Mouse (Mus musculus) hindbrain, embryonic 14.5 days (tissue): ENCODE results near the gene Fam83e. TPM values are rescaled to one million over a fixed set of nuclear protein-coding genes. Genes with fewer than 3 reads are reported as not detected.

Experiments
- ATAC-seq: fragments of 200-750 bp; cut with Nextera tagmentation; 2 replicates; pipeline ENCODE4 v1.8.0; 2017; ENCODE audit warnings: moderate number of reproducible peaks, mild to moderate bottlenecking, moderate TSS enrichment, moderate library complexity; ENCODE audit not compliant: low FRiP score
- DNase-seq: peaks from one replicate; pipeline ENCODE4 v3.0.0-alpha.2; 2015; ENCODE audit warnings: low spot score
- H3K27ac ChIP-seq: fragments of 300-500 bp; sonication (generic); 2 replicates; pipeline ENCODE4 v1.5.1; 2014; ENCODE audit warnings: mild to moderate bottlenecking, moderate library complexity
- H3K27me3 ChIP-seq: fragments of 300-500 bp; sonication (generic); 2 replicates; pipeline ENCODE4 v1.6.1; 2014; ENCODE audit warnings: mild to moderate bottlenecking, low read length, mixed read lengths; ENCODE audit not compliant: control insufficient read depth, insufficient read depth
- H3K36me3 ChIP-seq: fragments of 300-500 bp; sonication (generic); replicated peaks from 2 replicates; pipeline ENCODE4 v1.6.1; 2014; ENCODE audit not compliant: control insufficient read depth, insufficient read depth
- H3K4me1 ChIP-seq: fragments of 300-500 bp; sonication (generic); replicated peaks from 2 replicates; pipeline ENCODE4 v1.6.1; 2014; ENCODE audit warnings: antibody characterized with exemption, low read length, mixed read lengths; ENCODE audit not compliant: control insufficient read depth, insufficient read depth
- H3K4me2 ChIP-seq: fragments of 300-500 bp; sonication (generic); replicated peaks from 2 replicates; pipeline ENCODE4 v1.6.1; 2014; ENCODE audit warnings: mild to moderate bottlenecking, moderate library complexity
- H3K4me3 ChIP-seq: fragments of 300-500 bp; sonication (generic); replicated peaks from 2 replicates; pipeline ENCODE4 v1.5.1; 2014; ENCODE audit warnings: mild to moderate bottlenecking, low read length
- H3K9ac ChIP-seq: fragments of 300-500 bp; sonication (generic); 2 replicates; pipeline ENCODE4 v1.6.1; 2014
- H3K9me3 ChIP-seq: fragments of 300-500 bp; sonication (generic); 2 replicates; pipeline ENCODE4 v1.6.1; 2016; ENCODE audit warnings: low read length; ENCODE audit not compliant: control insufficient read depth
- WGBS: fragments of 180-500 bp; shearing (Covaris S2); extraction: QIAGEN DNeasy Blood & Tissue Kit; methylation state at CpG from one replicate; pipeline ENCODE4 v1.1.7; 2014; 5-methylcytosine and 5-hydroxymethylcytosine counted together
- polyA plus RNA-seq: library from polyadenylated mRNA; unstranded; fragments of >200 nt; fragmentation: Nextera tagmentation; extraction: Ambion mirVana; gene quantifications from 2 replicates; pipeline ENCODE4 v1.2.1, GENCODE M21; 2014

Fam83e gene
- polyA plus RNA-seq, 1 experiment from 2014 or later, result 0.17 TPM

DNA sequence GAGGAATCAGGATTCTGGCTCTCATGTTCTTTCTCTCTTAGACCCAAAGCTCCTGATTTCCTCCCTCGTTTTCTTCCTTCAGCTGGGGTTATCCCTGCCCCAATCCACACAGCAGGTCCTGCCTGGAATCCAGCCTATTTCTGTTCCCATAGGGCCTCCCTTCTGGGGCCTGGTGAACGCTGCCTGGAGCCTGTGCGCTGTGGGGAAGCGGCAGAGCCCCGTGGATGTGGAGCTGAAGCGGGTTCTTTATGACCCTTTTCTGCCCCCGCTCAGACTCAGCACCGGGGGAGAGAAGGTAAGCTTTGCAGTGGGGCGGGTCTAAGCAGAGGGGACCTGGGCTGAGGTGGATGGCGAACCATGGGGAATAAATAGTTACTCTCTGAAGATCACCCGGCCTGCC lies 19.9 kb upstream of the Fam83e start:
- H3K9ac ChIP-seq, result peak overlapping the region; percentile 31
- peaks cover 13% of the 10 kb centered on the region for H3K27me3 ChIP-seq
- no peaks in the 10 kb centered on the region for H3K36me3 ChIP-seq
- ATAC-seq, result no peak
- peak overlapping the region; percentile 91 for H3K4me2 ChIP-seq
- no peaks in the 10 kb centered on the region for H3K9me3 ChIP-seq
- peak overlapping the region; percentile 53 for H3K4me3 ChIP-seq
- 29% methylated on average over 11 of the region's 11 CpGs for WGBS
- no peak for DNase-seq
- H3K27ac ChIP-seq, result 0 out of 2 replicates have a peak overlapping the region, but pooled peaks have one; percentile 7
- peaks cover 28% of the 10 kb centered on the region for H3K4me1 ChIP-seq

- peak overlapping the region; percentile 53; the same call in 1 of the 2 replicates for H3K4me3 ChIP-seq
- no peak overlapping the region for H3K9ac ChIP-seq
- no peaks in the 10 kb centered on the region for H3K9me3 ChIP-seq
- no peaks in the 10 kb centered on the region for H3K36me3 ChIP-seq
- peaks cover 33% of the 10 kb centered on the region for H3K4me1 ChIP-seq
- no peak overlapping the region for H3K27ac ChIP-seq
- H3K27me3 ChIP-seq, result peaks cover 13% of the 10 kb centered on the region
- WGBS, result 84% methylated on average over 11 of the region's 11 CpGs
- H3K4me2 ChIP-seq, result peak overlapping the region; percentile 91
- no peak for ATAC-seq
- no peak for DNase-seq
Measured at GRCm38 (mm10) chr7:45701607-45702006, 19.4 kb upstream of the Fam83e start.

- no peak overlapping the region for H3K4me2 ChIP-seq
Measured at GRCm38 (mm10) chr7:45702316-45702715, 18.7 kb upstream of the Fam83e start.

DNA sequence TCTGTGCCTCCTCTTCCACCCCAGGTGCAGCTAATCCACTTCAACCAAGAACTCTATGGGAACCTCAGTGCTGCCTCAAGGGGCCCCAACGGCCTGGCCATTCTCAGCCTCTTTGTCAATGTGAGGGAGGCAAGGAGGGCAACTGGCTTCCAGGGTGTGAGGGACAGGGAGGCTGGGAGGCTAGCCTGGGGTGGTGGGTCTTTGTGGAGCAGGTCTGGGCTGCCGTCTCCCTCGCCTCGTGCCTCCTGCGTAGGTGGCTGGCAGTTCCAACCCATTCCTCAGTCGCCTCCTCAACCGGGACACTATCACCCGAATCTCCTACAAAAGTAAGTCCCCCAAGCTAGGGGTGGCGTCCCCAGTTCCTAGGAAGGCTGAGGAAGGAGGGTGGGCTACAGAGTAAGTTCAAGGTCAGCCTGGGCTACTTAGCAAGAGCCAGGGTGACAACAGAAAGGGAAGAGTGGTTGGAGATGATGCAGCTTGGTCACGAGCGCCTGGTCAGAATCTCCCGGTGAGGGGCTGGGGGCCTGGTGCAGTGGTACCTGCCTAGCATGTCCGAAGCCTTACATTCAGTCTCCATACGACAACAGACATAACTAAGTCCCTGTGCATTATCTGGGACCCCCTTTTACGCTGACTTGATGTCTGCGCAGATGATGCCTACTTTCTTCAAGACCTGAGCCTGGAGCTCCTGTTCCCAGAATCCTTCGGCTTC lies 18.0 kb upstream of the Fam83e start:
- ATAC-seq (no peak), DNase-seq (no peak)
- Histone ChIP-seq H3K4me2 (peak overlapping the region; percentile 94), H3K4me1 (peaks cover 46% of the 10 kb centered on the region), H3K4me3 (peak overlapping the region; percentile 52; the same call in 1 of the 2 replicates), H3K9me3 (no peaks in the 10 kb centered on the region), H3K27ac (peak overlapping the region; percentile 81; the same call in 1 of the 2 replicates), H3K36me3 (no peaks in the 10 kb centered on the region), H3K9ac (peak overlapping the region; percentile 53; the same call in 1 of the 2 replicates), H3K27me3 (peaks cover 13% of the 10 kb centered on the region)
- 90% methylated on average over 17 of the region's 17 CpGs for WGBS

More at GRCm38 (mm10) chr7:45702316-45702715, 18.7 kb upstream of the Fam83e start:
- Histone ChIP-seq H3K4me3 (no peak overlapping the region), H3K27me3 (peaks cover 13% of the 10 kb centered on the region), H3K27ac (no peak overlapping the region), H3K9ac (no peak overlapping the region), H3K4me1 (peaks cover 40% of the 10 kb centered on the region), H3K36me3 (no peaks in the 10 kb centered on the region), H3K9me3 (no peaks in the 10 kb centered on the region)
- no peak for ATAC-seq
- 95% methylated on average over 11 of the region's 11 CpGs for WGBS
- DNase-seq, result no peak

DNA sequence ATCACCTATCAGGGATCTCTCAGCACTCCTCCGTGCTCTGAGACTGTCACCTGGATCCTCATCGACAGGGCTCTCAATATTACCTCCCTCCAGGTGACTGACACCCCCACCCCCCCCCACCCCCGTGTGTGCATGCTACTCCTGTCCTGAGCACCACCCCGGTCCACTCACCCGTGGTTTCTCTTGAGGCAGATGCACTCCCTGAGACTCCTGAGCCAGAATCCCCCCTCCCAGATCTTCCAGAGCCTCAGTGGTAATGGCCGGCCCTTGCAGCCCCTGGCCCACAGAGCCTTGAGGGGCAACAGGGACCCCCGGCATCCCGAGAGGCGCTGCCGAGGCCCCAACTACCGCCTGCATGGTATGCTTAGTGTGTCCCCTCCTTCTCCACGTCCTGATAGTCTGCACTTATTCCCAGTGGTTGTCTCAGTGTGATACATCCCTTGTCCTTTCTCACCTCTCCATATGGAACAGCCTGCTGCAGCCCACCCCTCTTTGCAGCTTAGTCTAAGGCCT lies 17.4 kb upstream of the Fam83e start:
- no peak for DNase-seq
- ATAC-seq, result no peak
- 49% methylated on average over 12 of the region's 12 CpGs for WGBS
- peak overlapping the region; percentile 94 for H3K4me2 ChIP-seq
- H3K9ac ChIP-seq, result peak overlapping the region; percentile 53
- peaks cover 8% of the 10 kb centered on the region for H3K27me3 ChIP-seq
- H3K27ac ChIP-seq, result peak overlapping the region; percentile 81
- peaks cover 52% of the 10 kb centered on the region for H3K4me1 ChIP-seq
- no peaks in the 10 kb centered on the region for H3K36me3 ChIP-seq
- H3K4me3 ChIP-seq, result peak overlapping the region; percentile 52
- no peaks in the 10 kb centered on the region for H3K9me3 ChIP-seq

DNA sequence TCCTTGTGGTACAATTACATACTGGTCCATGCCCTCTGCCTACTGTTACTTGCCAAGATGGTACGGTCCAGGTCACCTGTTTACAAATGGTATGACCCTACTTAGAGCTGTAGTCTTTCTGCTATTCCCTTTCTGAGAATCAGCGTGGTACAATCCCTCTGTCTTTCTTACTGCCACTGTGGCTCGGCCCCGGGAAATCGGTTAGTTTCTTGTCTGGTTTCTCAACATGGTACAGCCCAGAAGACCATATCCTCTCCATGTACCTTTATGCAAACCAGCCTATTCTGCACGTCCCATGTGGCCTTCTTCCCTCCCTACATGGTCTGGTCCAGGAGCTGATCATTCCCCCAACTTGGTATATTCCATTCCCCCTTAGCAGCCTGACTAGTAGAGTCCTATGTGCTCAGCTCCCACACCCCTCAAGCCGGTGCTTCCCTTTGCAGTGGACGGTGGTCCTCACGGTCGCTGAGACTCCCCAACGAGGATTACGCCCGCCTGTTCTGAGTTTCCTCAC lies 16.9 kb upstream of the Fam83e start:
- DNase-seq (peak; percentile 80), ATAC-seq (peak; percentile 61)
- H3K27me3 ChIP-seq, result peaks cover 3% of the 10 kb centered on the region; the same call in 1 of the 2 replicates
- H3K4me1 ChIP-seq, result peaks cover 58% of the 10 kb centered on the region
- peak overlapping the region; percentile 81 for H3K27ac ChIP-seq
- no peaks in the 10 kb centered on the region for H3K36me3 ChIP-seq
- peak overlapping the region; percentile 52 for H3K4me3 ChIP-seq
- H3K4me2 ChIP-seq, result peak overlapping the region; percentile 94
- no peaks in the 10 kb centered on the region for H3K9me3 ChIP-seq
- under 1% methylated on average over 13 of the region's 13 CpGs for WGBS
- peak overlapping the region; percentile 53 for H3K9ac ChIP-seq

GRCm38 (mm10) chr7:45704730-45705442 lies 16.1 kb upstream of the Fam83e start, which contains the start of gene Dbp:
Gene Dbp (plus strand): TSS chr7:45705088.
- Histone ChIP-seq H3K27me3 (no peaks in the 10 kb centered on the region), H3K4me1 (peaks cover 65% of the 10 kb centered on the region), H3K9ac (peak within 1 kb of the TSS; percentile 53), H3K4me3 (peak within 1 kb of the TSS; percentile 52), H3K27ac (peak within 1 kb of the TSS; percentile 81), H3K4me2 (peak within 1 kb of the TSS; percentile 94), H3K36me3 (0 out of 2 replicates have a peak, but pooled peaks cover 2% of the 10 kb centered on the region), H3K9me3 (no peaks in the 10 kb centered on the region)
- peak; percentile 97 for DNase-seq
- peak; percentile 88 for ATAC-seq
- under 1% methylated on average over 36 of the region's 36 CpGs for WGBS

GRCm38 (mm10) chr7:45705443-45705864 lies 15.6 kb upstream of the Fam83e start:
- H3K27me3 ChIP-seq, result no peaks in the 10 kb centered on the region
- no peaks in the 10 kb centered on the region for H3K9me3 ChIP-seq
- peak overlapping the region; percentile 94 for H3K4me2 ChIP-seq
- peaks cover 68% of the 10 kb centered on the region for H3K4me1 ChIP-seq
- DNase-seq (no peak), ATAC-seq (no peak)
- H3K27ac ChIP-seq, result peak overlapping the region; percentile 15; the same call in 1 of the 2 replicates
- WGBS, result 0% methylated on average over 21 of the region's 21 CpGs
- H3K4me3 ChIP-seq, result peak overlapping the region; percentile 52
- H3K36me3 ChIP-seq, result peaks cover 8% of the 10 kb centered on the region
- H3K9ac ChIP-seq, result peak overlapping the region; percentile 44

DNA sequence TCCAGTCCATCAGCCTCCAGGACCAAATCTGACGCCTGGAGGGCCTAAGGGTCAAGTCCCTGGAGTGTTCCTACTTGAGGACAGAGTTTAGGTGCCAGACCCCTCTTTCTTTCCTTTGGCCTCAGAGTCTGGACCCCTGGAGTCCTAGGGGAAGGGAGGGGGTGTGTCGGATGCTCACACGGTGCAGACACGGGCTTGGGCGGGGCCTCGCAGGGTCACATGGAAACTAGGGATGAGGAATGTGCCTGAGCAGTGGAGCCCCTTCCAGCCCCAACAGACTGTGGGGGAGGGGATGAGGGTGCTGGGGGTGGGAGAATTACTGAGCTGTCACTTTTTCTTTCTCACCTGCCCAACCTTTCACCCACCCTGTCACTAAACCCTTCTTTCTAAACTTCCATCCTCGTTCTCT lies 15.1 kb upstream of the Fam83e start:
- H3K9me3 ChIP-seq, result no peaks in the 10 kb centered on the region
- peaks cover 12% of the 10 kb centered on the region for H3K36me3 ChIP-seq
- no peaks in the 10 kb centered on the region for H3K27me3 ChIP-seq
- ATAC-seq (no peak), DNase-seq (no peak)
- H3K27ac ChIP-seq, result no peak overlapping the region
- peak overlapping the region; percentile 94 for H3K4me2 ChIP-seq
- peak overlapping the region; percentile 69 for H3K9ac ChIP-seq
- peaks cover 68% of the 10 kb centered on the region for H3K4me1 ChIP-seq
- 0% methylated on average over 7 of the region's 7 CpGs for WGBS
- H3K4me3 ChIP-seq, result peak overlapping the region; percentile 52
